Comparison of ENCODE assay signal across 14 mouse cellular contexts in genomic region chr12:89976648-89977047, GRCm38 (mm10).
"Had no signal": no experiment of that assay in that cellular context is flagged by ENCODE, and none has a peak within 500 bp of the region (broad histone marks: within the 10 kb centered on the region; RNA-seq: fewer than 3 reads in every experiment).

No protein-coding gene starts in this region.

- H3K4me1 ChIP-seq: neural tube, embryonic 13.5 days; neural tube, embryonic 15.5 days; stomach, embryonic 15.5 days had no signal

- DNase-seq: retina, postnatal 1 day; right cerebral cortex, postnatal 14 days; right cerebral cortex, postnatal 4 days; spleen, adult 18-20 months; thymus, adult 18-20 months; thymus, adult 2 months; thymus, postnatal 14 days; thymus, postnatal 25 days; thymus, postnatal 36 days; thymus, postnatal 4 days had no signal

- H3K4me3 ChIP-seq: neural tube, embryonic 13.5 days; neural tube, embryonic 15.5 days; stomach, embryonic 15.5 days had no signal

- H3K9me3 ChIP-seq: neural tube, embryonic 13.5 days; neural tube, embryonic 15.5 days; stomach, embryonic 15.5 days had no signal

- H3K4me2 ChIP-seq: neural tube, embryonic 13.5 days; neural tube, embryonic 15.5 days; stomach, embryonic 15.5 days had no signal

- H3K27ac ChIP-seq: neural tube, embryonic 15.5 days; stomach, postnatal 0 days had no signal

- H3K36me3 ChIP-seq: neural tube, embryonic 13.5 days; neural tube, embryonic 15.5 days; stomach, embryonic 15.5 days had no signal

- H3K27me3 ChIP-seq: neural tube, embryonic 13.5 days; neural tube, embryonic 15.5 days; stomach, embryonic 15.5 days had no signal

- H3K9ac ChIP-seq: neural tube, embryonic 13.5 days; neural tube, embryonic 15.5 days; stomach, embryonic 15.5 days had no signal
